Mouse (Mus musculus): ENCODE results near the gene A930009A15Rik.

The A930009A15Rik gene

DNA sequence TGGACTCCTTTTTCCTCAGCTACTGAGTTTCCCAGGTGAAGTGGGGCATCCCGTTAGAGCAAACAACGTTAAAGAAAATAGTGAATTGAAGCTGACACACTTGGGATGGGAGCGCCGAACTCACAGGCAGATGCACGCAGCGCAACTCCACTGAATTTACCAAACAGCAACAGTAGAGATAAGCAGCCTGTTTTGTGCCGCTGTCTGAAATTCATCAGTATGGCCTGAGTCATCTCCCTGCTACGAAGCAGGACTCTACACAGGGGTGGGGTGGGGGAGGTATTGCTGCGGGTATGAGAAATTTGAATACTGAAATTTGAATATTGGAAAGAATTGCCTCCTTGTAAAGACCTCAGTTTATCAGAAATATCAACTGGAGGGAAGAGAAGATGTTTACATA, 12.2 kb downstream of the A930009A15Rik start:
- no peak for DNase-seq

GRCm38 (mm10) chr10:115583071-115583470, 13.3 kb downstream of the A930009A15Rik start:
- DNase-seq, result no peak

DNA sequence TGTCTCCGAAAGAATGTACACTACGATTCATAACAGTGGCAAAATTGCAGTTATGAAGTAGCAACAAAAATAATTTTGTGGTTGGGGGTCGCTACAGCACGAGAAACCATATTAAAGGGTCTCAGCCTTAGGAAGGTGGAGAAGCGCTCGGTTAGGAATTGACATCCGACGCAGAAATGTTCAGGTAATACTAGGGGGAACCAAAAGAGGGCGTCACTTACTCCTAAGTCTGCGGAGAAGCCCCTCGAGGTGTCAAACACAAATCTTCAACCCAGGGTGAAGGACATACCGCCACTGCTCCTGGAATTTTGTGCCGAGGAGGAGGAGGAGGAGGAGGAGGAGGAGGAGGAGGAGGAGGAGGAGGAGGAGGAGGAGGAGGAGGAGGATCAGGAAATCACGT, 14.9 kb downstream of the A930009A15Rik start:
- no peak for DNase-seq

- no peak for DNase-seq
Measured at GRCm38 (mm10) chr10:115585491-115586245, 15.9 kb downstream of the A930009A15Rik start.

GRCm38 (mm10) chr10:115586246-115587231, 16.8 kb downstream of the A930009A15Rik start:
- no peak for DNase-seq

- no peak for DNase-seq
Measured at GRCm38 (mm10) chr10:115587301-115587969, 17.6 kb downstream of the A930009A15Rik start, which contains the start of gene Lgr5. TSS of gene Lgr5 (minus strand) at chr10:115587780.

- DNase-seq, result no peak
Measured at GRCm38 (mm10) chr10:115587979-115588378, 18.2 kb downstream of the A930009A15Rik start.

GRCm38 (mm10) chr10:115593221-115593620, 23.4 kb downstream of the A930009A15Rik start:
- no peak for DNase-seq

- no peak for DNase-seq
Measured at GRCm38 (mm10) chr10:115593651-115594050, 23.9 kb downstream of the A930009A15Rik start.

GRCm38 (mm10) chr10:115595748-115596147, 26.0 kb downstream of the A930009A15Rik start:
- no peak for DNase-seq

DNA sequence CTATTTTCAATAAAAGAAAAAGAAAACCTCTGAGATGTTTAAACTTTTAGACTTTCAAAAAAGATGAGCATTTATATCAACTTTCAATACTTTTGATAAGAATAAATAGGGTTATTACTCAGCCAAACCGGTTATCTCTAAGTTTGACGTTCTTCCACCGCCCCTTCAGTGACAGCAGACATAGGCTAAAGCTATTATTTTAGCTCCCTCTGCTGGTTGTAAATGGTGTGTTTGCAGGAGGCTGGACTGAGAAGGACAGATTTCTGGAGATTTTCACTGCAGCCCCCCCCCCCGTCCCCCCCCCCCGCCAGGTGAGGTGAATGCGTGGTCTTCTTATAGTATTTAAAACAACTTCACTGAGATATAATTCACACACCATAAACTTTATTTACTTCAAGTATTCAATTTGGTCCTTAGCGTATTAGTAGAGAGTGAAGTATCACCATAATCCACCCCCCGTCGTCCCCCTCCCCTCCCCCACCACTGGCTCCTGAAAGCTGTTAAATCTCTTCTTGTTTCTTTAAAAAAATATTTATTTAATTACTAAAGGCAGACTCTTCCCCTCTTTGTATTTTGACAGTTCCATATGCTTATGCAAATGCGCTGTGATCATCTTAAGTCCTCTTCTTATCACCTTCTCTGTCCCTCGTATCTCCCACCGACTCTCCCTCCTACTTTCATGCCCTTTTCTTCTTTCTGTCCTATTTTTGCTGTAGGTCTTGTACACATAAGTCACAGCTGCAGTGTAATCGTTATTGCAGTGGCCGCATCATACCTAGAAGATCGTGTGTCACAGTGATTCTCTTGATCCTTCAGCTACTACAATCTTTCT, 47.9 kb downstream of the A930009A15Rik start:
- DNase-seq, result peak; percentile 12

DNA sequence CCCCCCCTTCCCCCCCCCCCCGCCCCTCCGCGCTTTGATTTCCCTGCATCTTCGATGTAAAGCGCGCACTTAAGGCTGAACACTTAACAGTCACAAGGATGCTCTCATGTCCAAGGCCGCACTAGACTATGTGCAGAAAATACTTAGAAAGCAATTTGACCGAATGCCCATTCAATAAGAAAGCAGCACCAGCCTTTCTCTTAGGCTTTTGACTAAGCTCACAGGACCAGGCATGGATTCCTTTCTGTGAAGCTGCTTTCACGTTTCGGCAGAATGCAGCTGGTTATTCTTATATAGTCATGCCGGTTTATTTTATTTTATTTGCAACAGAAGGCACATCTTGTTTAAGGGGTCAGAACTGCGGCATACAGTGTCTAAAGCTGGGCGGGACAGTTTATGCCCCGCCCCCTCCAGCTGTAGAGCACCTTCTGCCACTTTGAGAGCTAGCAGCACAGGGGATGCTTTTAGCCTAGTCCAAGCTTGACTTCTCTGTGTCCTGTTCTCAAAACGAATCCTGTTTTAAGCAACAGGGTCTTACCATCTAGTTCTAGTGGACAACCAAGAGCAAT, 48.6 kb downstream of the A930009A15Rik start:
- no peak for DNase-seq

DNA sequence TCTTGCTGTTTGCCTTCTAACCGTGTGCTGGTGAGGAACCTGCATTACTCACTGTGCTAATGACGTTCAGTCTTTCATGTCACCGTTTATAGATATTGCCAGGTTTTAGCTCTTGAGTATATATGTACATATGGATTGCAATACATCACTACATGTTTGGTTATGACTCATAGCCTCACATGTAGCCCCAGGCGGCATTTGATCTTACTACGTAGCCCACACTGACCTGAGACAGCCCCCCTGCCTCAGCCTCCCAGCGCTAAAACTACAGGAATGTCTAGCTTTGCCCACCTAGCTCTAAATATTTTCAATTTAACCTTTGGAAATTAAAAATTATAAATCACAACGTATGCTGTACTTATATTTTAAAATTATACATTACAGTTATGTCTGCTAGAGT, 53.7 kb downstream of the A930009A15Rik start:
- DNase-seq, result no peak

DNA sequence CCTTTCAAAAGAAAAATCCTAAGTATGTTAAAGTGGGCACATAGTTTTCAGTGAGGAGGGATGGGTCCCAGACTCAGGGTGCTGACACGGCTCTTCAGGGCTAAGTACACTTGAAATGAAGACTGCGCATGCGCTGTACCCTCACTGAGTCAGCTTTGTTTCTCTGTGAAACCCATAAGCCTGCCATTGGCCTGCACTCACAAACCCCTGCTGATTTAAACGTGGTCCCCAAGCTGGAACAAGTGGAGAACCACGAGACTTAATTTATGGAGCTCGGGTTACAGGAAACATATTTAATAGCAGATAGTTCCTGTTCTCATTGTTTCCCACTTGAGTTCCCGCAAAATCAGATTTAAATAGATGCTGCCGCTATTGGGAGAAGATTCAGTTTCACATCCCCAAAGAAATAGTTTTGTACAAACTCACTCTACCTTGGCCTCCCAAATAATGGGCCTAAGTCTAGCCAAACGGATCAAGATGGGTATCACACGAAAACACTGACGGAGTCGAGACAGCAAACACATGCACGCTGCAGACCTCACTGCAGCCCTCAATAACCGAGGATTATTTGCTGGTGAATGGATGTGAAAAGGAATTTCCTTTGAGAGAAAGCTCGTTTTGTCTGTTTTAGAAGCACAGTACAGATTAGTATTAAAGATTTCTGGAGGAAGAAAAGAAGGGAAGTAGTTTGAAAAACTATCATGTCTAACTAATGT, 54.3 kb downstream of the A930009A15Rik start:
- DNase-seq, result peak; percentile 9

- DNase-seq, result no peak
Measured at GRCm38 (mm10) chr10:115624957-115625356, 55.2 kb downstream of the A930009A15Rik start.

DNA sequence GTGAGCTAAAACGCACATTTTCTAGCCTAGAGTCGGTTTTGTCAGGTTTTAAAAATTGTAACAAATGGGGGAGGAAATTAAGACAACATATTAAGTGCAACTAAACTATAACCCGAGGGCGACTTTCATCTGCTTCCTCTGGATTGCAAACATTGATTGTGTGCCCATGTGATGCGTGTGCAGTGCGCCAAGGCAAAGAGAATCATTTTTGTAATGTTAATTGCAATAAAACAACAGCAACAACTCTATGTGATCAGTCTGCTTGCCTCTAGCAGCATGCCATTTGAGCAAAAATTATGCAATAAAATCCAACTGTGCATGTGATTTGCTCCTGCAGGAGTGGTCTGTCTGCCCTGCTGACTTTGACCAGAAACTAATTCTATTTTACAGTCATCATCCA, 56.9 kb downstream of the A930009A15Rik start:
- DNase-seq, result no peak
